ENCODE assay signal across 8 mouse cellular contexts in genomic region chr15:77827379-77827778, GRCm38 (mm10). TPM values are rescaled to one million over a fixed set of nuclear protein-coding genes. Genes with fewer than 3 reads are reported as not detected.
DNase-seq lines count a peak whose midpoint lies in the region; ATAC-seq and TF ChIP-seq lines count a peak whose summit lies in the region.
"Had no signal": no experiment of that assay in that cellular context is flagged by ENCODE, and none has a peak within 500 bp of the region (broad histone marks: within the 10 kb centered on the region; RNA-seq: fewer than 3 reads in every experiment).

No protein-coding gene starts in this region.

- H3K4me2 ChIP-seq in hindbrain, embryonic 16.5 days (ENCODE audit: low read length) = no peak overlapping the region
- no peak overlapping the region for H3K4me2 ChIP-seq in hindbrain, embryonic 11.5 days (replicated peaks; ENCODE audit: low read depth, low read length)
- no peak overlapping the region for H3K4me2 ChIP-seq in neural tube, embryonic 13.5 days
- H3K4me2 ChIP-seq: neural tube, embryonic 12.5 days had no signal

- no peak for TF ChIP-seq CTCF in embryonic fibroblast, embryonic 13.5 days (IDR thresholded peaks at IDR 0.05; ENCODE audit: borderline replicate concordance, insufficient read depth, low read length)

- 0 out of 2 replicates have a peak, but pooled peaks cover under 1% of the 10 kb centered on the region for H3K36me3 ChIP-seq in hindbrain, embryonic 16.5 days (ENCODE audit: control insufficient read depth, insufficient read depth, low read length)
- H3K36me3 ChIP-seq in hindbrain, embryonic 11.5 days (ENCODE audit: control insufficient read depth, insufficient read depth, low read length) = no peaks in the 10 kb centered on the region
- H3K36me3 ChIP-seq in neural tube, embryonic 13.5 days = no peaks in the 10 kb centered on the region
- H3K36me3 ChIP-seq: neural tube, embryonic 12.5 days had no signal

- no peak for DNase-seq in hindbrain, embryonic 11.5 days (ENCODE audit: low spot score)
- DNase-seq in neural tube, embryonic 10.5 days (ENCODE audit: extremely low spot score, low spot score) = no peak
- DNase-seq in frontal cortex, postnatal 10 days (ENCODE audit: low spot score in 2 of 2) = no peak
- no peak for DNase-seq in thymus, postnatal 10 days (ENCODE audit: low spot score in 2 of 2)

- no peak overlapping the region for H3K4me3 ChIP-seq in hindbrain, embryonic 16.5 days (ENCODE audit: low read length)
- no peak overlapping the region for H3K4me3 ChIP-seq in hindbrain, embryonic 11.5 days (ENCODE audit: low read depth, low read length)
- H3K4me3 ChIP-seq in neural tube, embryonic 13.5 days = no peak overlapping the region
- no peak overlapping the region for H3K4me3 ChIP-seq in embryonic fibroblast, embryonic 13.5 days (ENCODE audit: insufficient read depth, low read length)
- H3K4me3 ChIP-seq: neural tube, embryonic 12.5 days had no signal

- ATAC-seq in hindbrain, embryonic 16.5 days = no peak
- ATAC-seq in hindbrain, embryonic 11.5 days (ENCODE audit: low FRiP score) = no peak
- ATAC-seq in neural tube, embryonic 13.5 days (ENCODE audit: low read depth) = no peak

- H3K9me3 ChIP-seq in hindbrain, embryonic 16.5 days (ENCODE audit: control insufficient read depth, low read length) = no peaks in the 10 kb centered on the region
- no peaks in the 10 kb centered on the region for H3K9me3 ChIP-seq in hindbrain, embryonic 11.5 days (ENCODE audit: control insufficient read depth, low read length)
- H3K9me3 ChIP-seq in neural tube, embryonic 13.5 days = no peaks in the 10 kb centered on the region
- H3K9me3 ChIP-seq: neural tube, embryonic 12.5 days had no signal

- H3K27ac ChIP-seq in hindbrain, embryonic 16.5 days (ENCODE audit: low read depth, low read length) = no peak overlapping the region
- no peak overlapping the region for H3K27ac ChIP-seq in hindbrain, embryonic 11.5 days (ENCODE audit: low read depth, low read length)
- H3K27ac ChIP-seq in neural tube, embryonic 13.5 days (replicated peaks) = no peak overlapping the region
- H3K27ac ChIP-seq in embryonic fibroblast, embryonic 13.5 days (ENCODE audit: insufficient read depth, low read length) = peak overlapping the region; percentile 33
- H3K27ac ChIP-seq: neural tube, embryonic 12.5 days had no signal

- 17% methylated on average over 7 of the region's 7 CpGs for WGBS in hindbrain, embryonic 16.5 days
- 6% methylated on average over 7 of the region's 7 CpGs for WGBS in hindbrain, embryonic 11.5 days
- 8% methylated on average over 7 of the region's 7 CpGs for WGBS in neural tube, embryonic 13.5 days

- H3K27me3 ChIP-seq in hindbrain, embryonic 16.5 days (replicated peaks; ENCODE audit: control insufficient read depth, insufficient read depth, low read length) = no peaks in the 10 kb centered on the region
- no peaks in the 10 kb centered on the region for H3K27me3 ChIP-seq in hindbrain, embryonic 11.5 days (ENCODE audit: control insufficient read depth, insufficient read depth, low read length)
- no peaks in the 10 kb centered on the region for H3K27me3 ChIP-seq in neural tube, embryonic 13.5 days
- H3K27me3 ChIP-seq: neural tube, embryonic 12.5 days had no signal

- H3K9ac ChIP-seq in hindbrain, embryonic 16.5 days (ENCODE audit: low read depth, low read length) = peak overlapping the region; percentile 41; the same call in 1 of the 2 replicates
- H3K9ac ChIP-seq in hindbrain, embryonic 11.5 days (ENCODE audit: low read depth, low read length) = no peak overlapping the region
- H3K9ac ChIP-seq in neural tube, embryonic 13.5 days = peak overlapping the region; percentile 13; the same call in 1 of the 2 replicates
- H3K9ac ChIP-seq: neural tube, embryonic 12.5 days had no signal

- TF ChIP-seq POLR2A in embryonic fibroblast, embryonic 13.5 days (IDR thresholded peaks at IDR 0.05; ENCODE audit: low read depth, low read length) = no peak

- H3K4me1 ChIP-seq in hindbrain, embryonic 16.5 days (ENCODE audit: control insufficient read depth, insufficient read depth, low read depth, low read length) = peaks cover 3% of the 10 kb centered on the region; the same call in 1 of the 2 replicates
- H3K4me1 ChIP-seq in hindbrain, embryonic 11.5 days (replicated peaks; ENCODE audit: control insufficient read depth, insufficient read depth, low read length) = peaks cover 4% of the 10 kb centered on the region
- H3K4me1 ChIP-seq in neural tube, embryonic 13.5 days (replicated peaks) = peaks cover 27% of the 10 kb centered on the region
- H3K4me1 ChIP-seq in embryonic fibroblast, embryonic 13.5 days (ENCODE audit: control insufficient read depth, insufficient read depth, low read length) = peaks cover 60% of the 10 kb centered on the region

RNA-seq across cellular contexts. Expression of gene Myh9, which starts 14.6 kb away (rescaled TPM):
- polyA plus RNA-seq in hindbrain, embryonic 16.5 days (2015; fragmentation: Nextera tagmentation; extraction: Ambion mirVana) = 8.4 and 11.8 TPM in 2 replicates
- 20.7 and 29.8 TPM in 2 replicates for polyA plus RNA-seq in hindbrain, embryonic 11.5 days (2014; fragmentation: Nextera tagmentation; extraction: Ambion mirVana)
- 12.4 and 15.5 TPM in 2 replicates for polyA plus RNA-seq in neural tube, embryonic 13.5 days (2015; fragmentation: Nextera tagmentation; extraction: Ambion mirVana)
- polyA plus RNA-seq in embryonic fibroblast, embryonic 13.5 days (2011; ENCODE audit: insufficient read length, low read depth, missing spikeins) = 718 and 1,071 TPM in 2 replicates

Comparison
In these comparisons a context has a peak if more than half of its experiments do, and no peak if none do; other contexts are left out.
1. RNA of gene Myh9, which starts 14.6 kb away (polyA plus RNA-seq): 718 to 1,071 TPM in embryonic fibroblast, embryonic 13.5 days; 20.7 to 29.8 TPM in hindbrain, embryonic 11.5 days, 12.4 to 15.5 TPM in neural tube, embryonic 13.5 days and 8.4 to 11.8 TPM in hindbrain, embryonic 16.5 days; every median in the first group is over 10 times any median in the second.